Mouse (Mus musculus): ENCODE results near the gene Tbx10. TPM values are rescaled to one million over a fixed set of nuclear protein-coding genes. Genes with fewer than 3 reads are reported as not detected.
"Not testable (repeated sequence)": the region's sequence is repeated elsewhere in the genome, so short reads cannot be mapped to it uniquely, and the experiment has no call there.

The Tbx10 gene
- polyA plus RNA-seq, 1 experiment from 2014 or later = 0.61 TPM

- TF ChIP-seq CTCF (IDR thresholded peaks at IDR 0.05; ENCODE audit: low read depth) = no peak
- ATAC-seq = peak; percentile 72
- 36% methylated on average over 8 of the region's 8 CpGs for WGBS
- no peaks in the 10 kb centered on the region for H3K9me3 ChIP-seq (ENCODE audit: control insufficient read depth)
- H3K4me1 ChIP-seq (replicated peaks; ENCODE audit: control insufficient read depth, insufficient read depth, low read length) = peaks cover 6% of the 10 kb centered on the region; the same call in 1 of the 2 replicates
- H3K4me2 ChIP-seq (replicated peaks; ENCODE audit: low read depth) = peak overlapping the region; percentile 51
- H3K27me3 ChIP-seq (replicated peaks; ENCODE audit: control insufficient read depth, insufficient read depth, low read length) = no peaks in the 10 kb centered on the region
- 0 out of 2 replicates have a peak overlapping the region, but pooled peaks have one; percentile 1 for H3K4me3 ChIP-seq (ENCODE audit: low read depth, low read length)
- H3K27ac ChIP-seq (ENCODE audit: low read depth, low read length) = peak overlapping the region; percentile 88
- no peak overlapping the region for H3K9ac ChIP-seq (ENCODE audit: low read depth, low read length)
- H3K36me3 ChIP-seq (ENCODE audit: control insufficient read depth, insufficient read depth) = no peaks in the 10 kb centered on the region
Measured at GRCm38 (mm10) chr19:4046866-4047254, 54.3 kb downstream of the Tbx10 start.

- WGBS = 28% methylated on average over 4 of the region's 4 CpGs
- no peaks in the 10 kb centered on the region for H3K27me3 ChIP-seq (replicated peaks; ENCODE audit: control insufficient read depth, insufficient read depth, low read length)
- H3K4me3 ChIP-seq (ENCODE audit: low read depth, low read length) = no peak overlapping the region
- H3K9me3 ChIP-seq (ENCODE audit: control insufficient read depth) = no peaks in the 10 kb centered on the region
- no peak overlapping the region for H3K27ac ChIP-seq (ENCODE audit: low read depth, low read length)
- peak; percentile 92 for TF ChIP-seq CTCF (IDR thresholded peaks at IDR 0.05; ENCODE audit: low read depth)
- H3K4me1 ChIP-seq (replicated peaks; ENCODE audit: control insufficient read depth, insufficient read depth, low read length) = peaks cover 1% of the 10 kb centered on the region; the same call in 1 of the 2 replicates
- no peak for ATAC-seq
- no peak overlapping the region for H3K9ac ChIP-seq (ENCODE audit: low read depth, low read length)
- H3K36me3 ChIP-seq (ENCODE audit: control insufficient read depth, insufficient read depth) = no peaks in the 10 kb centered on the region
- 0 out of 2 replicates have a peak overlapping the region, but pooled peaks have one; percentile 51 for H3K4me2 ChIP-seq (replicated peaks; ENCODE audit: low read depth)
Measured at GRCm38 (mm10) chr19:4047859-4048258, 55.3 kb downstream of the Tbx10 start.

- H3K9me3 ChIP-seq (ENCODE audit: control insufficient read depth); ATAC-seq; H3K27me3 ChIP-seq (replicated peaks; ENCODE audit: control insufficient read depth, insufficient read depth, low read length); H3K27ac ChIP-seq (ENCODE audit: low read depth, low read length); H3K4me1 ChIP-seq (replicated peaks; ENCODE audit: control insufficient read depth, insufficient read depth, low read length); H3K4me2 ChIP-seq (replicated peaks; ENCODE audit: low read depth); H3K36me3 ChIP-seq (ENCODE audit: control insufficient read depth, insufficient read depth); H3K4me3 ChIP-seq (ENCODE audit: low read depth, low read length); H3K9ac ChIP-seq (ENCODE audit: low read depth, low read length): not testable (repeated sequence)
- TF ChIP-seq CTCF (IDR thresholded peaks at IDR 0.05; ENCODE audit: low read depth) = peak; percentile 48
- 88% methylated on average over 5 of the region's 5 CpGs for WGBS
Measured at GRCm38 (mm10) chr19:4049069-4049468, 56.5 kb downstream of the Tbx10 start.

Other genes starting within 250 kb of the Tbx10 start
- 10.4 and 11.0 TPM in 2 replicates for gene Kmt5b, start 225.3 kb upstream of the Tbx10 start, polyA plus RNA-seq (2015; fragmentation: Nextera tagmentation; extraction: Ambion mirVana)
- gene Chka, start 141.0 kb upstream of the Tbx10 start, polyA plus RNA-seq (2015; fragmentation: Nextera tagmentation; extraction: Ambion mirVana) = 113 and 155 TPM in 2 replicates
- gene Tcirg1, start 85.6 kb upstream of the Tbx10 start, polyA plus RNA-seq (2015; fragmentation: Nextera tagmentation; extraction: Ambion mirVana) = 76.2 and 83.0 TPM in 2 replicates
- 303 and 317 TPM in 2 replicates for gene Ndufs8, start 80.0 kb upstream of the Tbx10 start, polyA plus RNA-seq (2015; fragmentation: Nextera tagmentation; extraction: Ambion mirVana)
- 16.1 and 17.4 TPM in 2 replicates for gene Aldh3b1, start 62.9 kb upstream of the Tbx10 start, polyA plus RNA-seq (2015; fragmentation: Nextera tagmentation; extraction: Ambion mirVana)
- gene Unc93b1, start 57.6 kb upstream of the Tbx10 start, polyA plus RNA-seq (2015; fragmentation: Nextera tagmentation; extraction: Ambion mirVana) = 28.3 and 29.2 TPM in 2 replicates
- gene Aldh3b3, start 34.1 kb upstream of the Tbx10 start, polyA plus RNA-seq (2015; fragmentation: Nextera tagmentation; extraction: Ambion mirVana) = not detected in 2 replicates
- gene Aldh3b2, start 20.4 kb upstream of the Tbx10 start, polyA plus RNA-seq (2015; fragmentation: Nextera tagmentation; extraction: Ambion mirVana) = 0.17 and 0.51 TPM in 2 replicates
- gene Acy3, start 6.2 kb upstream of the Tbx10 start, polyA plus RNA-seq (2015; fragmentation: Nextera tagmentation; extraction: Ambion mirVana) = 32.3 and 34.5 TPM in 2 replicates
- gene Nudt8, start 7.8 kb downstream of the Tbx10 start, polyA plus RNA-seq (2015; fragmentation: Nextera tagmentation; extraction: Ambion mirVana) = 31.7 and 32.9 TPM in 2 replicates
- 0.42 and 0.44 TPM in 2 replicates for gene Gm49405, start 7.9 kb downstream of the Tbx10 start, polyA plus RNA-seq (2015; fragmentation: Nextera tagmentation; extraction: Ambion mirVana)
- gene Doc2g, start 10.6 kb downstream of the Tbx10 start, polyA plus RNA-seq (2015; fragmentation: Nextera tagmentation; extraction: Ambion mirVana) = 0.64 and 0.89 TPM in 2 replicates
- 244 and 255 TPM in 2 replicates for gene Ndufv1, start 20.1 kb downstream of the Tbx10 start, polyA plus RNA-seq (2015; fragmentation: Nextera tagmentation; extraction: Ambion mirVana)
- gene Gstp1, start 45.2 kb downstream of the Tbx10 start, polyA plus RNA-seq (2015; fragmentation: Nextera tagmentation; extraction: Ambion mirVana) = 746 and 756 TPM in 2 replicates
- 151 and 182 TPM in 2 replicates for gene Gstp2, start 53.3 kb downstream of the Tbx10 start, polyA plus RNA-seq (2015; fragmentation: Nextera tagmentation; extraction: Ambion mirVana)
- 68.7 and 72.6 TPM in 2 replicates for gene Gstp3, start 66.8 kb downstream of the Tbx10 start, polyA plus RNA-seq (2015; fragmentation: Nextera tagmentation; extraction: Ambion mirVana)
- gene Cabp2, start 88.8 kb downstream of the Tbx10 start, polyA plus RNA-seq (2015; fragmentation: Nextera tagmentation; extraction: Ambion mirVana) = not detected in 2 replicates
- gene Cdk2ap2, start 104.4 kb downstream of the Tbx10 start, polyA plus RNA-seq (2015; fragmentation: Nextera tagmentation; extraction: Ambion mirVana) = 97.1 and 108 TPM in 2 replicates
- gene Pitpnm1, start 107.2 kb downstream of the Tbx10 start, polyA plus RNA-seq (2015; fragmentation: Nextera tagmentation; extraction: Ambion mirVana) = 13.7 and 16.3 TPM in 2 replicates
- 42.0 and 42.3 TPM in 2 replicates for gene Aip, start 133.1 kb downstream of the Tbx10 start, polyA plus RNA-seq (2015; fragmentation: Nextera tagmentation; extraction: Ambion mirVana)
- not detected in 2 replicates for gene Gpr152, start 147.0 kb downstream of the Tbx10 start, polyA plus RNA-seq (2015; fragmentation: Nextera tagmentation; extraction: Ambion mirVana)
- gene Cabp4, start 151.3 kb downstream of the Tbx10 start, polyA plus RNA-seq (2015; fragmentation: Nextera tagmentation; extraction: Ambion mirVana) = 0.33 TPM in 2 replicates
- 237 and 239 TPM in 2 replicates for gene Coro1b, start 155.9 kb downstream of the Tbx10 start, polyA plus RNA-seq (2015; fragmentation: Nextera tagmentation; extraction: Ambion mirVana)
- 2.7 and 3.4 TPM in 2 replicates for gene Ptprcap, start 160.9 kb downstream of the Tbx10 start, polyA plus RNA-seq (2015; fragmentation: Nextera tagmentation; extraction: Ambion mirVana)
- 33.9 and 35.1 TPM in 2 replicates for gene Rps6kb2, start 170.6 kb downstream of the Tbx10 start, polyA plus RNA-seq (2015; fragmentation: Nextera tagmentation; extraction: Ambion mirVana)
- 0.90 TPM in 2 replicates for gene Carns1, start 182.7 kb downstream of the Tbx10 start, polyA plus RNA-seq (2015; fragmentation: Nextera tagmentation; extraction: Ambion mirVana)
- gene Tbc1d10c, start 198.5 kb downstream of the Tbx10 start, polyA plus RNA-seq (2015; fragmentation: Nextera tagmentation; extraction: Ambion mirVana) = 2.0 and 2.3 TPM in 2 replicates
- gene Ppp1ca, start 199.3 kb downstream of the Tbx10 start, polyA plus RNA-seq (2015; fragmentation: Nextera tagmentation; extraction: Ambion mirVana) = 370 and 382 TPM in 2 replicates
- gene Rad9a, start 208.9 kb downstream of the Tbx10 start, polyA plus RNA-seq (2015; fragmentation: Nextera tagmentation; extraction: Ambion mirVana) = 12.3 and 13.5 TPM in 2 replicates
- gene Clcf1, start 221.5 kb downstream of the Tbx10 start, polyA plus RNA-seq (2015; fragmentation: Nextera tagmentation; extraction: Ambion mirVana) = 2.4 and 2.5 TPM in 2 replicates
- not detected in 2 replicates for gene AC109138.7, start 221.6 kb downstream of the Tbx10 start, polyA plus RNA-seq (2015; fragmentation: Nextera tagmentation; extraction: Ambion mirVana)
- gene Pold4, start 239.1 kb downstream of the Tbx10 start, polyA plus RNA-seq (2015; fragmentation: Nextera tagmentation; extraction: Ambion mirVana) = 81.5 and 87.8 TPM in 2 replicates

All from intestine, postnatal 0 days (tissue).